Comparison of ENCODE assay signal across 8 mouse cellular contexts in the genomic region with DNA sequence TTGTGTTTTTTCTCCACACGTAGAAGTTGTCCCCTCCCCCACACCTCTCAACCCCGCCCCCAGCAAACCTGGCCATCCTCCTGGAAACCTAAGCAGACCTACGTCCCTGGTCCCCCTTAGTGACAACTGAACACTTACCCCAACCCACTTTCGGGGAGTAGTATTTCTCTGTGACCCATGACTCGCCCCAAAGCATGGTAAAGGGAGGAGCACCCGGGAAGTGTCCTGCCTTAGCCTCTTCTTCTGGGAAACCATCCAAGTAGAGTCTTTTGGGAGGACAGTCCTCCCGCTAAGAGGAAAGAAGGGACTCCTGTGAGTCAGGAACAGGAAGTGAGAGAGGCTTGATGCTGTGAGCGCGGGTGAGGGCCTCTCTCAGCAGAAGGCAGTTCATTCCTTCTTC. TPM values are rescaled to one million over a fixed set of nuclear protein-coding genes. Genes with fewer than 3 reads are reported as not detected.
DNase-seq lines count a peak whose midpoint lies in the region; ATAC-seq lines count a peak whose summit lies in the region.

No protein-coding gene starts in this region.

- H3K4me3 ChIP-seq in intestine, embryonic 14.5 days (ENCODE audit: low read depth, low read length) = peak overlapping the region; percentile 59
- H3K4me3 ChIP-seq in lung, embryonic 16.5 days (ENCODE audit: low read length) = peak overlapping the region; percentile 80

- no peaks in the 10 kb centered on the region for H3K9me3 ChIP-seq in intestine, embryonic 14.5 days (ENCODE audit: control insufficient read depth, low read length)
- no peaks in the 10 kb centered on the region for H3K9me3 ChIP-seq in lung, embryonic 16.5 days (ENCODE audit: control insufficient read depth, low read length)

- peak overlapping the region; percentile 70 for H3K4me2 ChIP-seq in intestine, embryonic 14.5 days (ENCODE audit: low read length)
- peak overlapping the region; percentile 96 for H3K4me2 ChIP-seq in lung, embryonic 16.5 days (ENCODE audit: low read depth, low read length)

- peaks cover 38% of the 10 kb centered on the region for H3K4me1 ChIP-seq in intestine, embryonic 14.5 days (replicated peaks; ENCODE audit: control insufficient read depth, insufficient read depth, low read length)
- peaks cover 10% of the 10 kb centered on the region for H3K4me1 ChIP-seq in lung, embryonic 16.5 days (replicated peaks; ENCODE audit: control insufficient read depth, insufficient read depth, low read length)

- 9% methylated on average over 9 of the region's 9 CpGs for WGBS in intestine, embryonic 14.5 days
- WGBS in lung, embryonic 16.5 days = 7% methylated on average over 9 of the region's 9 CpGs

- peak overlapping the region; percentile 93 for H3K27ac ChIP-seq in intestine, embryonic 14.5 days (ENCODE audit: low read depth)
- H3K27ac ChIP-seq in lung, embryonic 16.5 days (ENCODE audit: low read length) = peak overlapping the region; percentile 98

- H3K36me3 ChIP-seq in intestine, embryonic 14.5 days (ENCODE audit: control insufficient read depth, insufficient read depth, low read length) = peaks cover 4% of the 10 kb centered on the region; the same call in 1 of the 2 replicates
- no peaks in the 10 kb centered on the region for H3K36me3 ChIP-seq in lung, embryonic 16.5 days (ENCODE audit: control insufficient read depth, insufficient read depth, low read length)

- intact Hi-C loops in left cerebral cortex, postnatal 36 days (cut with DNase I) = loop anchor here (5.0 to 10.0 kb wide), 3 partner anchors 155 to 983 kb away; no protein-coding TSS in a partner anchor

- H3K9ac ChIP-seq in intestine, embryonic 14.5 days (ENCODE audit: low read length) = peak overlapping the region; percentile 87
- peak overlapping the region; percentile 85 for H3K9ac ChIP-seq in lung, embryonic 16.5 days (ENCODE audit: low read length)

- ATAC-seq in intestine, embryonic 14.5 days (replicated peaks; ENCODE audit: low FRiP score, low TSS enrichment, low read depth) = no peak
- no peak for ATAC-seq in lung, embryonic 16.5 days (ENCODE audit: low read depth)

- DNase-seq in A20 (ENCODE audit: low read depth, low spot score) (peak; percentile 87), NIH3T3 (ENCODE audit: low read depth) (peak; percentile 83)
- peak; percentile 70 for DNase-seq in intestine, embryonic 14.5 days (ENCODE audit: low spot score)
- no peak for DNase-seq in left cerebral cortex, postnatal 36 days (ENCODE audit: low spot score in 2 of 2)
- DNase-seq in T-cell, adult 2 months (ENCODE audit: low spot score) = no peak
- no peak for DNase-seq in ovary, postnatal 36 days (ENCODE audit: low spot score)
- DNase-seq in left cerebral cortex, adult 9 months (ENCODE audit: low spot score in 2 of 2) = no peak

- H3K27me3 ChIP-seq in intestine, embryonic 14.5 days (replicated peaks; ENCODE audit: control insufficient read depth, insufficient read depth, low read length) = peaks cover 27% of the 10 kb centered on the region
- peaks cover 45% of the 10 kb centered on the region for H3K27me3 ChIP-seq in lung, embryonic 16.5 days (ENCODE audit: control insufficient read depth, insufficient read depth, low read depth, low read length)

RNA-seq across cellular contexts. Expression of a gene that starts 1.9 kb away (rescaled TPM):
- polyA plus RNA-seq in intestine, embryonic 14.5 days (2014; fragmentation: Nextera tagmentation; extraction: Ambion mirVana) = 1.2 and 1.4 TPM in 2 replicates
- 1.4 and 1.6 TPM in 2 replicates for polyA plus RNA-seq in lung, embryonic 16.5 days (2015; fragmentation: Nextera tagmentation; extraction: Ambion mirVana)
- not detected for total RNA-seq in left cerebral cortex, postnatal 36 days (2021)

RNA-seq across cellular contexts. Expression of a gene that starts 4.7 kb away (rescaled TPM):
- polyA plus RNA-seq in intestine, embryonic 14.5 days (2014; fragmentation: Nextera tagmentation; extraction: Ambion mirVana) = 10.1 and 10.8 TPM in 2 replicates
- 9.5 and 10.2 TPM in 2 replicates for polyA plus RNA-seq in lung, embryonic 16.5 days (2015; fragmentation: Nextera tagmentation; extraction: Ambion mirVana)
- not detected for total RNA-seq in left cerebral cortex, postnatal 36 days (2021)

RNA-seq across cellular contexts. Expression of a gene that starts 17.3 kb away (rescaled TPM):
- 2.5 and 2.8 TPM in 2 replicates for polyA plus RNA-seq in intestine, embryonic 14.5 days (2014; fragmentation: Nextera tagmentation; extraction: Ambion mirVana)
- polyA plus RNA-seq in lung, embryonic 16.5 days (2015; fragmentation: Nextera tagmentation; extraction: Ambion mirVana) = 2.4 and 2.5 TPM in 2 replicates
- not detected for total RNA-seq in left cerebral cortex, postnatal 36 days (2021)

RNA-seq across cellular contexts. Expression of a gene that starts 31.6 kb away (rescaled TPM):
- 7.5 and 7.7 TPM in 2 replicates for polyA plus RNA-seq in intestine, embryonic 14.5 days (2014; fragmentation: Nextera tagmentation; extraction: Ambion mirVana)
- 2.4 and 2.7 TPM in 2 replicates for polyA plus RNA-seq in lung, embryonic 16.5 days (2015; fragmentation: Nextera tagmentation; extraction: Ambion mirVana)
- total RNA-seq in left cerebral cortex, postnatal 36 days (2021) = not detected

RNA-seq across cellular contexts. Expression of a gene that starts 44.4 kb away (rescaled TPM):
- 30.1 and 34.1 TPM in 2 replicates for polyA plus RNA-seq in intestine, embryonic 14.5 days (2014; fragmentation: Nextera tagmentation; extraction: Ambion mirVana)
- polyA plus RNA-seq in lung, embryonic 16.5 days (2015; fragmentation: Nextera tagmentation; extraction: Ambion mirVana) = 32.3 and 36.3 TPM in 2 replicates
- total RNA-seq in left cerebral cortex, postnatal 36 days (2021) = not detected

Comparison
In these comparisons a context has a peak if more than half of its experiments do, and no peak if none do; other contexts are left out.
1. DNase-seq: peak in A20 (single experiment), NIH3T3 (single experiment) and intestine, embryonic 14.5 days (single experiment); none in left cerebral cortex, postnatal 36 days (0 of 2), T-cell, adult 2 months (single experiment), ovary, postnatal 36 days (single experiment) and left cerebral cortex, adult 9 months (0 of 2).